Comparison of ENCODE assay signal across 8 mouse cellular contexts in the genomic region with DNA sequence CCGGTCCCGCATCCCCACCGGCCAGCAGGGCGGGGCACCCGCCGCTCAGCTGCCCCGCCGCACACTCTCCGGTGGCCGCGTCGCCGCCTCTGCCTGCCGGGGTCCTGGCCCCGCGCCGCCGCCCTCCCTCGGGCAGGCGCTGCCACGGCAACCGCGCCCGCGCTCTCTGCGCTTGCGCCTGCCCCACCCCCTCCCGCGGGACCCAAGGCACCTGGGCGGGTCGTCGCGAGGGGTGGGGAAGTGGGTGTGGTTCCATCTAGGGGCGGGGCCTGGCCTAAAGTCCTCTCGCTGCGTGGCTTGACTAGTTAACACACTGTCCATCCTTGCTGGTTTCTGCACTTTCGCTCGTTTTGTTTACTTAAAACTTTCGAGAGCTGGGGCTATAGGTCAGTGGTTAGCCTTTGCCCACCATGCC. TPM values are rescaled to one million over a fixed set of nuclear protein-coding genes. Genes with fewer than 3 reads are reported as not detected.
DNase-seq lines count a peak whose midpoint lies in the region; ATAC-seq lines count a peak whose summit lies in the region.

A gene (minus strand): TSS at position 163 of the 415 bp plus-strand sequence.

- peak; percentile 90 for ATAC-seq in megakaryocyte, adult 5-6 weeks (ENCODE audit: poor library complexity, severe bottlenecking)

- DNase-seq in adrenal gland, adult (ENCODE audit: inconsistent age in 2 of 2, low spot score in 1 of 2), result peak; percentile 96 to 98
- peak; percentile 90 for DNase-seq in embryo, embryonic 10 days (ENCODE audit: low spot score)
- peak; percentile 94 for DNase-seq in gastrocnemius, postnatal 10 days
- DNase-seq in induced T-regulatory cell, adult 2 months (ENCODE audit: low read depth), result peak; percentile 93
- peak; percentile 77 to 90 for DNase-seq in left cerebral cortex, adult 8-10 months (ENCODE audit: low spot score in 2 of 2)
- DNase-seq in right cerebral cortex, adult 18-20 months, result peak; percentile 93
- peak; percentile 83 for DNase-seq in urinary bladder, adult 2 months (ENCODE audit: low spot score)

RNA-seq across cellular contexts. Expression of the gene that starts here (rescaled TPM):
- total RNA-seq in gastrocnemius, postnatal 10 days (2021), result 10 to 100 TPM; 11.5 to 15.3 TPM
- total RNA-seq in left cerebral cortex, adult 8-10 months (2022), result 10 to 100 TPM; 20.9 to 27.5 (median 22.3) TPM
- total RNA-seq in megakaryocyte, adult 5-6 weeks (2015), result 16.2 and 17.0 TPM in 2 replicates
- total RNA-seq in megakaryocyte, adult 5-6 weeks (2017), result 18.3 and 32.9 TPM in 2 replicates
- polyA plus RNA-seq in urinary bladder, adult 2 months (2012; rRNA removed), result 45.6 and 49.8 TPM in 2 replicates

Comparison
In these comparisons a context has a peak if more than half of its experiments do, and no peak if none do; other contexts are left out.
1. Peak in every context shown above with its lines: DNase-seq and ATAC-seq.